Mouse (Mus musculus) splenic B cell, adult 2 months (primary cell): ENCODE data around the gene Ech1.
A peak's percentile ranks its signal among the peaks of the same experiment; 100 is the strongest.

ENCODE experiments used
- DNase-seq: peaks from one replicate; pipeline ENCODE4 v3.0.0-alpha.2; 2011; ENCODE audit warnings: low read depth, low spot score
- H3K27me3 ChIP-seq: 2 replicates; pipeline ENCODE4 v1.6.1; 2012; ENCODE audit warnings: mild to moderate bottlenecking, low read length, moderate library complexity, mixed read lengths; ENCODE audit not compliant: control insufficient read depth, poor library complexity, insufficient read depth, severe bottlenecking
- H3K36me3 ChIP-seq: 2 replicates; pipeline ENCODE4 v1.6.1; 2012; ENCODE audit warnings: mild to moderate bottlenecking, low read length, moderate library complexity, mixed read lengths; ENCODE audit not compliant: control insufficient read depth, poor library complexity, insufficient read depth, severe bottlenecking

The Ech1 gene

DNA sequence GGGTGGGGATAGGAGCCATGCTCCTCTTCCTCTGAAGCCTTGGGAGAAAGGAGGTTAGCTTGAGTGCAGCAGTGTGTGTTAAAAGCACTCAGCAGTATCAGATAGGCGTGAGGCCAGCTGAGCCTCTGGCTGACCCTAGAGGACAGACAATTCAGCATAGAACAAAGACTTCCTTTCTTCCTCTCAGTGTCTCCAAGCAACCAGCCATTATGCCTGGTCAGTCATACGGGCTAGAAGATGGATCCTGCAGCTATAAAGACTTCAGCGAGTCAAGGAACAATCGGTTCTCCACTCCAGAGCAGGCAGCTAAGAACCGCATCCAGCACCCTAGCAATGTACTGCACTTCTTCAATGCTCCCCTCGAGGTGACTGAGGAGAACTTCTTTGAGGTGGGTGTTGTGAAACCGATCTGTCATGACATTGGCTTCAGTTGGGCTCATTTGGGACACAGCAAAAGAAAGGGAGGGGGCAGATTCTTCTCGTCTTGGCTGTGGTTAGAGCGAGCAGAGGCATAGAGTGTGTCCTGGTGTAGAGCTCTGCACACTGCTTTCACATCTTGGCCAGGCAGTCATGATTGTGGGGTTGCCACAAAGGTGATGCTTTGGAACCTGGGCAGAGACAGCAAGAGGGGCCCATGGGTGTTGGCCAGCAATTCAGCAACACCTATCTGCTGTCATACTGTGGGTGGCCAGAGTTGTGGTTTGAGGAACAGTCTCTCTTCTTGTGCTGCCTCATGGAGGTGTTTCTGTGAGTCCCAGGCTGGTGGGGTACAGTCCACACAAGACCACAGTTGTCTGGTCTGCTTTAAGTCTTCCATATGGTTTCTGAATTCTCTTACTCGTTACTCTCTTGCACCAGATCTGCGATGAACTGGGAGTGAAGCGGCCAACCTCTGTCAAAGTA is 4.4 kb upstream of the Ech1 start:
- Histone ChIP-seq H3K36me3 (peaks cover 16% of the 10 kb centered on the region), H3K27me3 (no peaks in the 10 kb centered on the region)
- DNase-seq: no peak

- Histone ChIP-seq H3K27me3 (no peaks in the 10 kb centered on the region), H3K36me3 (peaks cover 15% of the 10 kb centered on the region)
- DNase-seq: peak; percentile 42
Measured at GRCm38 (mm10) chr7:28821261-28821831, 3.7 kb upstream of the Ech1 start.

DNA sequence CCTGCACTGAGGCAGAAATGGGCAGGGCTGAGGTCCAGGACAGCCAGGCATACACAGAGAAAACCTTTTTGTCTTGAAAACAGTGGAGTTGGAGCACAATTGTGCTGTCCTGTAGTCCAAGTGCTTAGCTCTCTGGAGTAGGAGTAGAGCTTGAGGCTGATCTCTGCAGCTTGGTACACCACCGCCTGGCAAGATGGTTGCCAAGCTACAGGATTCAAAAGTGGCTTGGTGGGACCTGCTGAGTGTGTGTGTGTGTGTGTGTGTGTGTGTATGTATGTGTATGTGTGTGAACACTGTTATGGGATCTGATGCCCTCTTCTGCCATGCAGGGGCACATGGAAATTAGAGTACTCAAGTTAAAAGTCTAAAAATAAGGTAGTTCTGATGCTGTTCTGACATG is 2.5 kb upstream of the Ech1 start:
- H3K27me3 ChIP-seq: no peaks in the 10 kb centered on the region
- H3K36me3 ChIP-seq: peaks cover 13% of the 10 kb centered on the region
- no peak for DNase-seq

- H3K36me3 ChIP-seq: peaks cover 11% of the 10 kb centered on the region
- DNase-seq: no peak
- no peaks in the 10 kb centered on the region for H3K27me3 ChIP-seq
Measured at GRCm38 (mm10) chr7:28822993-28823903, 1.8 kb upstream of the Ech1 start.

DNA sequence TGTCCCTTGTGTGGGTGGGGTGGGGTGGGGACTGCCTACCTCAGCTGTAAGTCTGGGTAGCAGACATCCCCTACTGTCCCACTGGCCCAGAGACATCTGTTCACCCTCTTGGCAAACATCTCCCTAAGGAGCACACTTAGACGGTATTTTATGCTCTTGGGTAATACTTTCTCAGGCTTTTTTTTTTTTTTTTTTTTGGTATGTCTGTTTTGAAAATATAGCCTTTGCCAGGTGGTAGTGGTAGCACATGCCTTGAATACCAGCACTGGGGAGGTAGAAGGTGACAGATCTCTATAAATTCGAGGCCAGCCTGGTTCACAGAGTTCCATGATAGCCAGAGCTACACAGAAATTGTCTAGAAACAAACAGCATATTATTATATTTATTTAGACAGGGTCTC is 1.1 kb upstream of the Ech1 start:
- H3K36me3 ChIP-seq: peaks cover 11% of the 10 kb centered on the region
- DNase-seq: no peak

DNA sequence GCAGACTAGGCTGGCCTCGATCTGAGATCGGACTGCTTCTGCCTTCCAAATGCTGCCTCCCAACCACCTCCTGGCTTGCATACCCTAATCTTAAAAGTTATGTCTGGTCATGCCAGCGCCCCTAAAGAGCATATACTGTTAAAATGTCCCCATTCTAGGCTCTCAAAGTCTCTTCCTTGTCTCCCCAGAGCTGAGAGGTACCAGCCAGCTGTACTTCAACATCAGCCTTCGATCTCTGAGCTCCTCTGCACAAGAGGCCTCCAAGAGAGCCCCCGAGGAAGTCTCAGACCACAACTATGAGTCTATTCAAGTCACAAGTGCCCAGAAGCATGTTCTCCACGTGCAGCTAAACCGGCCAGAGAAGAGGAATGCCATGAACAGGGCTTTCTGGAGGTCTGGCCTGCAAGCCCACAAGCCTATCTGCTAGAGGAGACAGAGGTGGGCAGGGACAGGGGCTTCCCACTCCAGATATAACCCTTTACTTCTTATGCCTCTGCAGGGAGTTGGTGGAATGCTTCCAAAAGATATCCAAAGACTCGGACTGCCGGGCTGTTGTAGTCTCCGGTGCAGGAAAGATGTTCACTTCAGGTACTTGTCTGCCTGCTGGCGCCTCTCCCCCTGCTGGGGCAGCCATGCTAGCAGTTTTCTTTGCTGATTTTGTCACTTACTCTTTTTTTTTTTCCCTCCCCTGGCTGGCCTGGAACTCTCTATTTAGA is 827 bp downstream of the Ech1 start:
- no peaks in the 10 kb centered on the region for H3K27me3 ChIP-seq
- peaks cover 11% of the 10 kb centered on the region for H3K36me3 ChIP-seq
- peak; percentile 32 for DNase-seq

More for the DNA sequence above, 1.1 kb upstream of the Ech1 start:
- H3K27me3 ChIP-seq: no peaks in the 10 kb centered on the region

DNA sequence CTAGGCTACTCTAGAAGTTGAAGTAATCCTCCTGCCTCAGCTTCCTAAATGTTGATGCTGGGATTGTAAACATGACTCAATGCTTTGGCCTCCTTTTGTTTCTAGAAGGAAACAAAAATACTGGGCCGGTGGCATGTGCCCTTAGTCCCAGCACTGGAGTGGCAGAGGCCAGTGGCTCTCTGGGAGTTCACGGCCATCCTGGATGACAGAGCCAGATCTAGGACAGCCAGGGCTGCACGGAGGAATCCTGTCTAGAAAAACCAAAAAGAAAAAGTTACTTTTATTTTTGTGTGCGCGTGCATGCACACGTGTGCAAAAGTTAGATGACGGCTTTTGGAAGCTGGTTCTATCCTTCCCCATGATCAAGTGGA is 1.4 kb downstream of the Ech1 start:
- peaks cover 10% of the 10 kb centered on the region for H3K36me3 ChIP-seq
- DNase-seq: no peak
- no peaks in the 10 kb centered on the region for H3K27me3 ChIP-seq

- Histone ChIP-seq H3K36me3 (peaks cover 7% of the 10 kb centered on the region), H3K27me3 (no peaks in the 10 kb centered on the region)
- DNase-seq: no peak
Measured at GRCm38 (mm10) chr7:28827338-28827737, 2.3 kb downstream of the Ech1 start.

GRCm38 (mm10) chr7:28829821-28830220 is 4.8 kb downstream of the Ech1 start:
- peaks cover 7% of the 10 kb centered on the region for H3K36me3 ChIP-seq
- H3K27me3 ChIP-seq: no peaks in the 10 kb centered on the region
- no peak for DNase-seq

DNA sequence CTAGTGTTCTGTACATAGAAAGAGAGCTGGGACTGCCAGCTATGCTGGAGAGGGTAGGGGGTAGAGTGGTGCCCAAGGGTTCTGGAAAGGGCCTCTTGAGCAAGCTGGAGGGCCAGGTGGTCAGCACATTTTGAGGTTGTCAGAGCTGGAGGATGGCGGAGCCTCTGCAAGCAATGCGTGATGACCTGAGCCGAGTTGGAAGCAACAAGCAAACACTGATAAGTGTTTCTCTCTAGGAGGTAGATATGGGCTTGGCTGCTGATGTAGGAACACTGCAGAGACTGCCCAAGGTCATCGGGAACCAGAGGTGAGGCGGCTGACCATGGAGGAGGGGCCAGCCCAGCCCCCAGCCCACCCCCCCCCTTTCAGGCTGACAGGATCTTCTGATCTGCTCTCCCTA is 6.0 kb downstream of the Ech1 start:
- peaks cover 7% of the 10 kb centered on the region for H3K36me3 ChIP-seq
- DNase-seq: no peak
- H3K27me3 ChIP-seq: no peaks in the 10 kb centered on the region

DNA sequence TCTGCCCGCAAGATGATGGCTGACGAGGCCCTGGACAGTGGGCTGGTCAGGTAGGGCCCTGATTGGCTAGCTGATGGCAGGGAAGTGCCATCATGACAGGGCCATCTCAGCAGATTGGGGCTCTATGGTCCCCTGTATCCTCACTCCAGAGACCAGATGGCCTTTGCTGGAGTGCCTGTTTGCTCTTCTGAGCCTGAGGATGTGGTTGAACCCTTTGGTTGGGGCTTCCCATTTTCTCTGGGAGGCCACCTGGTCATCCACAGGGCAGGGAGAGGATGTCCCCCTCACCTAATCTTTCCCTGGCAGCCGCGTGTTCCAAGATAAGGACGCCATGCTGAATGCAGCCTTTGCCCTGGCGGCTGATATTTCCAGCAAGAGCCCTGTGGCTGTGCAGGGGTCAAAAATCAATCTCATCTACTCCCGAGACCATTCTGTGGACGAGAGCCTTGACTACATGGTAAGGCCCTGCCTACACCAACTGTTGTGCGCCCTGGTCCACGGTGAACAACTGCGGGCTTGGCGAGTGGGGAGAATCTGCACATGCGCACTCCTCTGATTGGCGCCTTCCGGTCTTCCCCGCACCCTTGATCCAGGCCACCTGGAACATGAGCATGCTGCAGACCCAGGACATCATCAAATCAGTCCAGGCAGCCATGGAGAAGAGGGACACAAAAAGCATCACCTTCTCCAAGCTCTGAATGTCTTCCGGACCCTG is 6.6 kb downstream of the Ech1 start:
- DNase-seq: no peak
- Histone ChIP-seq H3K27me3 (no peaks in the 10 kb centered on the region), H3K36me3 (peaks cover 7% of the 10 kb centered on the region)

GRCm38 (mm10) chr7:28832137-28832536 is 7.1 kb downstream of the Ech1 start:
- Histone ChIP-seq H3K27me3 (no peaks in the 10 kb centered on the region), H3K36me3 (peaks cover 7% of the 10 kb centered on the region)
- DNase-seq: peak; percentile 48

DNA sequence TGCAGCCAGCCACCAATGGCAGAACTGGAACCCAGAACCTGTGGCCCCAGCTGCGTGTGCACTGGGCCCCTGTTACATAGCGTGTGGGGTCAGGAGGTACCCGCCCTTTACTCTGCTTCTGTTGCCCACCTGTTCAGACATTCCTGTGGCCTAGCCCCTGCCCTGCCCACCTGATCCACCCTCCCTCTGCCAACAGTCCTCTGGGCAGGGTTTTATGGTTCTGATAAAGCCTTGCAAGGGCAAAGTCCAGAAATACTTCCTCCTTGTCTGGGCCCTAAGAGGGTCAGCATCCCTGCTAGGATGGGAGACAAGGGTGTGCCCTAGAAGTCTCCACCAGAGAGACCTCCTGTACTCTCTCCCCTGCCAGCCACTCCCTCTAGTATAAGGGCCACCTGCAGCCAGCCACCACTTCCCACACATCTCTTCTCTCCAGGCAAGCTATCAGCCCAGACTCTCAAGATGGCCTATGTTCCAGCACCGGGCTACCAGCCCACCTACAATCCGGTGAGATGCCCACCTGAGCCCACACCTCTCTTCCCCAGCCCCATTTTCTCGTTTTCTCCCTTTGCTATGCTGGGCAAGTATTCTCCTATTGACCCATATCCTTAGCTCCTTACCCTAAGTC is 8.8 kb downstream of the Ech1 start, which contains the start of gene Lgals4:
Lgals4 (plus strand) TSS at position 132 of the 625 bp plus-strand sequence.
- DNase-seq: no peak
- H3K36me3 ChIP-seq: peaks cover 7% of the 10 kb centered on the region
- no peaks in the 10 kb centered on the region for H3K27me3 ChIP-seq
